In the genomic region with DNA sequence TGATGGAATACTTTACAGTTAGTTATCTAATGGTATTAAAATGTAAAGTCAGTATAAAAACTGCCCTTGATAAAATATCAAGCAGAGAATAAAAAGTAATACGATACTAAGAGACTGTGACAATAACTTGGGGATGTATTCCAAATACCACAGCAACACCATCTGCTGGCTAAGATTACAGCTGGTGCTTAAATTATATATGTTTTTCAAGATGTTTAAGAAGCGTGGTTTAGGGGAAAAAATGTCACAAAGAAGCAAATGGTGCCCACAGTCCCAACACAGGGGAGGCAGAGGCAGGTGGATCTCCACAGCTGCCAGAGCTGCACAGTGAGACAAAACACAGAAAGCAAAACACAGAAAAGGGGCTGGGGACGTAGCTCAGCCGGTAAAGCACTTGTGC, we compare ENCODE assay signal across 16 mouse cellular contexts. TPM values are rescaled to one million over a fixed set of nuclear protein-coding genes. Genes with fewer than 3 reads are reported as not detected.
DNase-seq lines count a peak whose midpoint lies in the region; TF ChIP-seq lines count a peak whose summit lies in the region.
"Had no signal": no experiment of that assay in that cellular context is flagged by ENCODE, and none has a peak within 500 bp of the region (broad histone marks: within the 10 kb centered on the region; RNA-seq: fewer than 3 reads in every experiment).

No protein-coding gene starts in this region.

- H3K4me3 ChIP-seq in layer of hippocampus, adult 2 months: no peak overlapping the region

- DNase-seq in layer of hippocampus, adult 2 months (ENCODE audit: low spot score in 2 of 2): peak in 1 of 2 experiments; percentile 29
- no peak for DNase-seq in layer of hippocampus, adult 9-11 months
- peak; percentile 56 for DNase-seq in brain, adult 2 months (ENCODE audit: low read depth, low spot score)
- DNase-seq in MN1 (ENCODE audit: low spot score): no peak
- DNase-seq: adrenal gland, adult 2 months; adrenal gland, adult 8-10 months; adrenal gland, postnatal 10 days; adrenal gland, postnatal 14 days; adrenal gland, postnatal 25 days; adrenal gland, postnatal 36 days; B cell, adult 2 months; cerebellum, adult 11 months; cerebellum, adult 11-12 months; cerebellum, adult 18-20 months; cerebellum, adult 2 months; cerebellum, adult 8-10 months had no signal

- TF ChIP-seq CTCF in layer of hippocampus, adult 2 months (conservative IDR thresholded peaks at IDR 0.05): no peak

- peak overlapping the region; percentile 15; the same call in 1 of the 2 replicates for H3K27ac ChIP-seq in layer of hippocampus, adult 2 months

RNA-seq across cellular contexts. Expression of a gene that starts 25.5 kb away (rescaled TPM):
- total RNA-seq in layer of hippocampus, adult 2 months (2021): 1 to 10 TPM; 4.6 to 4.8 TPM

RNA-seq across cellular contexts. Expression of a gene that starts 30.4 kb away (rescaled TPM):
- total RNA-seq in layer of hippocampus, adult 2 months (2021): 100 to 1,000 TPM; 445 to 462 TPM
